17 mouse cellular contexts compared by ENCODE assay signal in genomic region chr17:7467638-7468037, GRCm38 (mm10).
A peak's percentile ranks its signal among the peaks of the same experiment; 100 is the strongest.
DNase-seq lines count a peak whose midpoint lies in the region; ATAC-seq lines count a peak whose summit lies in the region.
"Had no signal": no experiment of that assay in that cellular context is flagged by ENCODE, and none has a peak within 500 bp of the region (broad histone marks: within the 10 kb centered on the region; RNA-seq: fewer than 3 reads in every experiment).

No protein-coding gene starts in this region.

- 53% methylated on average over 3 of the region's 3 CpGs for WGBS in forebrain, embryonic 10.5 days
- WGBS in forebrain, embryonic 12.5 days: 17% methylated on average over 3 of the region's 3 CpGs
- 14% methylated on average over 3 of the region's 3 CpGs for WGBS in hindbrain, embryonic 14.5 days
- WGBS in midbrain, embryonic 15.5 days: 20% methylated on average over 3 of the region's 3 CpGs
- WGBS in intestine, embryonic 15.5 days: 45% methylated on average over 3 of the region's 3 CpGs

- no peak; the same call in 1 of the 2 replicates for ATAC-seq in forebrain, embryonic 12.5 days (ENCODE audit: low FRiP score)
- ATAC-seq in hindbrain, embryonic 14.5 days (ENCODE audit: low FRiP score): peak; percentile 34; the same call in 1 of the 2 replicates
- 0 out of 2 replicates have a peak, but pooled peaks have one; percentile 37 for ATAC-seq in midbrain, embryonic 15.5 days (replicated peaks)
- no peak for ATAC-seq in intestine, embryonic 15.5 days

- no peak overlapping the region for H3K4me3 ChIP-seq in forebrain, embryonic 10.5 days
- H3K4me3 ChIP-seq in forebrain, embryonic 12.5 days (replicated peaks): no peak overlapping the region
- H3K4me3 ChIP-seq in hindbrain, embryonic 14.5 days (replicated peaks; ENCODE audit: low read length): no peak overlapping the region
- no peak overlapping the region for H3K4me3 ChIP-seq in midbrain, embryonic 15.5 days
- H3K4me3 ChIP-seq in intestine, embryonic 15.5 days (replicated peaks): no peak overlapping the region
- H3K4me3 ChIP-seq: erythroblast, embryonic 14.5 days; layer of hippocampus, adult 2 months; left cerebral cortex, adult 2 months; myocyte had no signal

- H3K27me3 ChIP-seq in forebrain, embryonic 10.5 days (ENCODE audit: poor library complexity, severe bottlenecking): no peaks in the 10 kb centered on the region
- peaks cover 4% of the 10 kb centered on the region; the same call in 1 of the 2 replicates for H3K27me3 ChIP-seq in forebrain, embryonic 12.5 days
- H3K27me3 ChIP-seq in hindbrain, embryonic 14.5 days (ENCODE audit: control insufficient read depth, insufficient read depth, low read length): no peaks in the 10 kb centered on the region
- no peaks in the 10 kb centered on the region for H3K27me3 ChIP-seq in midbrain, embryonic 15.5 days (replicated peaks)
- H3K27me3 ChIP-seq in intestine, embryonic 15.5 days (replicated peaks): no peaks in the 10 kb centered on the region

- H3K4me2 ChIP-seq in forebrain, embryonic 12.5 days: no peak overlapping the region
- no peak overlapping the region for H3K4me2 ChIP-seq in hindbrain, embryonic 14.5 days (replicated peaks)
- H3K4me2 ChIP-seq in midbrain, embryonic 15.5 days: no peak overlapping the region
- no peak overlapping the region for H3K4me2 ChIP-seq in intestine, embryonic 15.5 days (replicated peaks)

- H3K9ac ChIP-seq in forebrain, embryonic 12.5 days: no peak overlapping the region
- H3K9ac ChIP-seq in hindbrain, embryonic 14.5 days: no peak overlapping the region
- no peak overlapping the region for H3K9ac ChIP-seq in midbrain, embryonic 15.5 days
- no peak overlapping the region for H3K9ac ChIP-seq in intestine, embryonic 15.5 days

- no peak for DNase-seq in forebrain, embryonic 10.5 days (ENCODE audit: extremely low spot score, low spot score)
- peak; percentile 40 for DNase-seq in embryo, embryonic 10 days (ENCODE audit: low spot score)
- no peak for DNase-seq in hindbrain, embryonic 14.5 days (ENCODE audit: low spot score)
- DNase-seq in lung, postnatal 36 days: no peak
- no peak for DNase-seq in kidney, postnatal 4 days
- DNase-seq: adrenal gland, postnatal 10 days; cerebellum, adult 8-10 months; right cerebral cortex, postnatal 25 days; thymus, adult 2 months had no signal

- H3K9me3 ChIP-seq in forebrain, embryonic 10.5 days: peaks cover 7% of the 10 kb centered on the region
- no peaks in the 10 kb centered on the region for H3K9me3 ChIP-seq in forebrain, embryonic 12.5 days
- H3K9me3 ChIP-seq in hindbrain, embryonic 14.5 days (ENCODE audit: control insufficient read depth, low read length): no peaks in the 10 kb centered on the region
- H3K9me3 ChIP-seq in midbrain, embryonic 15.5 days: no peaks in the 10 kb centered on the region
- no peaks in the 10 kb centered on the region for H3K9me3 ChIP-seq in intestine, embryonic 15.5 days

- peak overlapping the region; percentile 76 for H3K27ac ChIP-seq in forebrain, embryonic 10.5 days
- H3K27ac ChIP-seq in forebrain, embryonic 12.5 days: no peak overlapping the region
- H3K27ac ChIP-seq in hindbrain, embryonic 14.5 days: no peak overlapping the region
- no peak overlapping the region for H3K27ac ChIP-seq in midbrain, embryonic 15.5 days
- H3K27ac ChIP-seq in intestine, embryonic 15.5 days: no peak overlapping the region
- H3K27ac ChIP-seq: layer of hippocampus, adult 2 months; left cerebral cortex, adult 2 months; macrophage had no signal

- H3K4me1 ChIP-seq in forebrain, embryonic 10.5 days: peaks cover 25% of the 10 kb centered on the region
- H3K4me1 ChIP-seq in forebrain, embryonic 12.5 days: peaks cover 13% of the 10 kb centered on the region
- H3K4me1 ChIP-seq in hindbrain, embryonic 14.5 days (replicated peaks; ENCODE audit: control insufficient read depth, insufficient read depth, low read length): peaks cover 3% of the 10 kb centered on the region; the same call in 1 of the 2 replicates
- H3K4me1 ChIP-seq in midbrain, embryonic 15.5 days: peaks cover 5% of the 10 kb centered on the region
- no peaks in the 10 kb centered on the region for H3K4me1 ChIP-seq in intestine, embryonic 15.5 days (replicated peaks)

- no peaks in the 10 kb centered on the region for H3K36me3 ChIP-seq in forebrain, embryonic 10.5 days (replicated peaks)
- no peaks in the 10 kb centered on the region for H3K36me3 ChIP-seq in forebrain, embryonic 12.5 days (replicated peaks)
- H3K36me3 ChIP-seq in hindbrain, embryonic 14.5 days (replicated peaks; ENCODE audit: control insufficient read depth, insufficient read depth): no peaks in the 10 kb centered on the region
- H3K36me3 ChIP-seq in midbrain, embryonic 15.5 days (replicated peaks): no peaks in the 10 kb centered on the region
- H3K36me3 ChIP-seq in intestine, embryonic 15.5 days: no peaks in the 10 kb centered on the region

Comparison
In these comparisons a context has a peak if more than half of its experiments do, and no peak if none do; other contexts are left out.
1. ATAC-seq: peak in hindbrain, embryonic 14.5 days (single experiment) and midbrain, embryonic 15.5 days (single experiment); none in forebrain, embryonic 12.5 days (single experiment) and intestine, embryonic 15.5 days (single experiment).